Mouse (Mus musculus): ENCODE measurements around the gene Acss2.

Acss2 gene

DNA sequence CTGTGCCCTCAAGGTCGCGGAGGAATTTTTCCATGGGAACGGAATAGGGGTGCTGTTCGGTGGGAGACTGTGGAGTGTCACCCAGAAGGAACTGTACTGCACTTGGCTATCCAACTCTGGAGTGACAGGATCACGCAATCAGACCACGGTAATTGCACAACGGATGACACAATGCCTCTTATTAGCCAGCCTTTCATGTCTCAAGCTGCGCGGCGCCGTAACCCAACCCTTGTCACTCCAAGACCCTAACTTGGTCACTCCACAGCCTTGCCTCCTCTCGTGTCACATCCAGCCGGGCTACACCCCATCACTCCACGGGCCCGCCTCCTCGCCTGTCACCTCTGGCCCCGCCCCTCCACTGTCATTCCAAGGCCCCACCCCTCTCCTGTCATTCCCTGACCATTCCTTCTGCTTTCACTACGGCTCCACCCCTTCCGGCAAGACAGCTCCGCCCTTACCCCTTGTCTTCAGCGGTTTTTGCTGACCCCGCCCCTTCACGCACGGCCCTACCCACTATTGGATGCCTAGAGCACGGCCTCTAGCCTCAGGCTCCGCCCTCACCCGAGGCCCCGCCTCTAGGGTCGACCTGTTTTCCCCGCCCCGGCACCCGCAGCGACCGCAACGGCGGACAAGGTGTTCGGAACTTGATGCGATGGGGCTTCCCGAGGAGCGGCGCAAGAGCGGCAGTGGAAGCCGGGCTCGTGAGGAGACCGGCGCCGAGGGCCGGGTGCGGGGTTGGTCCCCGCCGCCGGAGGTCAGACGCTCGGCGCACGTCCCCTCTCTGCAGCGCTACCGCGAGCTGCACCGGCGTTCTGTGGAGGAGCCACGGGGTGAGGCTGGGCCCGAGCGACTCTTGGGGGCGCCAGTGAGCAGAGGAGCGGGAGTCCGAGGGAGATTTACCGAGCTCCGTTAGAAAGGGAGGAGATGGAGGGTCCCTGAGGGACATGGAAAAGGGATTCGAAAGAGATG lies at the start of gene Acss2, which contains the start of gene Ggt7:
Gene Acss2 (plus strand): TSS at position 494 of the 969 bp plus-strand sequence.
Gene Ggt7 (minus strand): TSS at position 783 of the 969 bp plus-strand sequence.
- DNase-seq (ENCODE audit: low read depth, low spot score): peak; percentile 99

- peak; percentile 74 for DNase-seq (ENCODE audit: low read depth, low spot score)
Observed at GRCm38 (mm10) chr2:155472671-155473569, 44.8 kb upstream of the Acss2 start.

DNA sequence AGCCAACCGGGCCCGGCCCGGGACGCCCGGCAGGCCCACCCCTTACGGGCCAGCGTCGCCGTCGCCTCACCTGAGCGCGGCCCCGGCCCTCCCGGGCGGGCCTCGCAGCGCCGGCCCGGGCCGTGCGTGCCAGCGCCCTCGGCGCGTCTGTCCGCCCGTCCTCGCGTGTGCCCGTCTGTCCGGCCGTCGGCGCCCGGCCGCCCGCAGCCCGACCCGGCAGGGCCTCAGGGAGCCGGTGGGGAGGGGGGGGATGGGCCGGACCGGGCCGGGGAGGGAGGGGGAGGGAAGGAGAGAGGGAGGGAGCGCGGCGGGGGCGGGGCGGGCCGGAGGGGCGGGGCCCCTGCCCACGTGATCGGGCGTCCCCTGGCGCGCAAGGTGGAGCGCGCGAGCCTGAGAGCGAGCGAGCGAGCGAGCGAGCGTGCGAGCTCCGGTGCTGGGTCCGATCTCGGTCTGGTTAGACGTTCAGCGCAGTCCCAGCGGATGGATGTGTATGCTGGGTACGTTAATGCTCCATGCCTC lies 44.1 kb upstream of the Acss2 start, which contains the start of gene Ncoa6:
Gene Ncoa6 (minus strand): TSS at position 325 of the 519 bp plus-strand sequence.
- DNase-seq (ENCODE audit: low read depth, low spot score): peak; percentile 90

- DNase-seq (ENCODE audit: low read depth, low spot score): peak; percentile 84
Observed at GRCm38 (mm10) chr2:155482021-155482420, 35.7 kb upstream of the Acss2 start.

DNA sequence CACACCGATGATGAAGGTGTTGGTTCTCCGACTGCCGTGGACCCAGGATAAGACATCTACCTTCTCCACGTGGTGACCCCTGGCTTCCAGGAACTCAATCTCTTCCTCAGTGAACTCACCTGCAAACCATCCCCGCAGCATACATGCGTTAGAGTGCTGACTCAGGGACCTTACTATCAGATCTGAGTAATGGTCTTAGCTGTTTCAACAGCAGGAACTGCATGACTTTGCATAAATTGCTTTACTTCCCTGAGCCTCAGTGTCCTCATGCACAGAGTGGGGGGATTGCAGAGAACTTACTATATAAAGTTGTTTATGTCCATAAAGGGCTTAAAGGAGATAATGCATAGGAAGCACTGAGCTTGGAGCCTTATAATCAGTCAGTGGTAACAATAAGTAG lies 26.8 kb upstream of the Acss2 start:
- no peak for DNase-seq (ENCODE audit: low read depth, low spot score)

GRCm38 (mm10) chr2:155502596-155502995 lies 15.2 kb upstream of the Acss2 start:
- peak; percentile 28 for DNase-seq (ENCODE audit: low read depth, low spot score)

DNA sequence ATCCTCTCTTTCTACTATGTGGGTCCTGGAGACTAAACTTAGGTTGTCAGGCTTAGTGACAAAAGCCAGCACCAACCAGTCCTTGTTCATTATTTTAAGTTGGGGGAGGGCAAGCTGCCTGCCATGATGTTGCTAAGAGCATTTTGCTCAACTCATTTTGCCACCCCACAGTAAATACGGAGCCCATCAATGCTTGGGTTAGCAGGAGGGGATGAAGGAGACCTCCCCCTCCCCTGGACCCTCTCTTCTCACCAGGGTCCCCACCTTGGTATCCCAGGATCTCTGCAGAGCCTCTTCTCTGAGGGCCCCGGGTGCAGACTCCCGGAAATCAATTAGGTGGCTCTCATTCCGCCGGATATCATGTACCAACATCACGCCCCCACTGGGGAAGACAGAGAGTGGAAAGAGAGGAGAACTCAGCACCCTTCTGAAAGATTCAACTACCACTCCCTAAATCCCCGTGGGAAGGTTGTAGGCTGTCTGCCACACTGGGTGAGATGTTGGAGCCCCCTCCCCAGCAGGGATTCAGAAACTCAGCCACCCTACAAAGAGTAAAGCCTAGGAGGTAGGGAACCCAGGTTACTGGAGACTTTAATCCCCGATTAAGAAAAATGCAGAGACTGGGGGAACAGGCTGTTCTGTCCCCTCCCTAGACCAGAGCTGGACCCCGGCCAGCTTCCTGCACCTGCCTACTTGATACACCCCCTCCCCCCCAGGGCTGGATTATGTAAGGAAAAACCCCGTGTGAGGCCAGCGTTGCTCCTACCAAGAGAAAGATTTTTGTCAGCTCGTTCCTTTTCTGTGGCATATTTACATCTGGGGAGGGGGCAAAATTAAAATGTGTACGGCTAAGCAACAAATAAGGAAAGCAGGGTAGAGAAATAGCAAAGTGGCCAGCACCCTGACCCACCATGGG lies 13.1 kb upstream of the Acss2 start:
- DNase-seq (ENCODE audit: low read depth, low spot score): no peak

DNA sequence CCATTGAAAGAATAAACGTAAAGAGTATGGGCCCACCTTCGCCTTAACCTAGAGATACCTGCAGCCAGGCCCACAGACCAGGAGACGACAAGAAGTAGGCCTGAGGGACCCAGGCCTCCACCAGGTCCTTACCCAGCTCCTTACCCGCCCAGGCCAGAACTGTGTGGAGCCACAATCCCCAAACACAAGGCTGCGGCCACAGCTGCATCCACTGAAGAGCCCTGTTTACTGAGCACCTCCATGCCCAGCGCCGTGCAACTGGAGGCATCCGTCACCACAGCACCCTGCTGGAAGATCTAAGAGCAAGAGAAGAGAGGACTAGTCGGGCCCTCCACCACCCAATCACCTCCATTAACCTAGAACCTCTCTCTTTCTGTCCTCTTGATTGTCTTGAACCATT lies 11.9 kb upstream of the Acss2 start:
- peak; percentile 51 for DNase-seq (ENCODE audit: low read depth, low spot score)

DNA sequence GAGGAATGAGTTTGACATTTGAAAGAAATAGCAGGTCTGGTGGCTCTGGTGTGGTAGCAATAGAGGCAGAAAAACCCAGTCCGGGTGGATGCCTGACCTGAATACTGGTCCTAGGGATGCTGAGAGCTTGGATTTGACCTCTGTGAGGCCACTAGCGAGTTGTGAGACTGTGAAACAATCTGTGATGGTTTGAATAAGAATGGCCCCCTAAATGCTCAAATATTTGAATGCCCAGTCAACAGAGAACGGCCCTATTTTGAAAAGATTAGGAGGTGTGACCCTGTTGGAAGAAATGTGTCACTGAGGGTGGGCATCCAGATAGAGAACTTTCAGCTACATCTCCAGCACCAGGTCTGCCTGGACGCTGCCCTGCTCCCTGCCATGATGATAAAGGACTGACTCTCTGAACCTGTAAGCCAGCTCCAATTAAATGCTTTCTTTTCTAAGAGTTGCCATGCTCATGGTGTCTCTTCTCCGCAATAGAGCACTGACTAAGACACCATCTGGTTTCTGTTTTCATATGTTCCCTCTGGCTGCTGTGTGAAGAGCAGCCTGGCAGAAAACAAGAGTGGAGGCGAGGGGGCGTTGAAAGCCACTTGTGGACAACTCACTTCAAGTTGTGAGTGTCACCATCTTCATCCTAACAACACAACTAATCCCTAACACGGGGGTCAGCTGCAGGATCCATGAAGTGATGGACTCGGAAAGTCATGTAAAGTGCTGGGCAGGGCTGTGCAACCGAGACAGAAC lies 9.9 kb upstream of the Acss2 start:
- peak; percentile 57 for DNase-seq (ENCODE audit: low read depth, low spot score)

DNA sequence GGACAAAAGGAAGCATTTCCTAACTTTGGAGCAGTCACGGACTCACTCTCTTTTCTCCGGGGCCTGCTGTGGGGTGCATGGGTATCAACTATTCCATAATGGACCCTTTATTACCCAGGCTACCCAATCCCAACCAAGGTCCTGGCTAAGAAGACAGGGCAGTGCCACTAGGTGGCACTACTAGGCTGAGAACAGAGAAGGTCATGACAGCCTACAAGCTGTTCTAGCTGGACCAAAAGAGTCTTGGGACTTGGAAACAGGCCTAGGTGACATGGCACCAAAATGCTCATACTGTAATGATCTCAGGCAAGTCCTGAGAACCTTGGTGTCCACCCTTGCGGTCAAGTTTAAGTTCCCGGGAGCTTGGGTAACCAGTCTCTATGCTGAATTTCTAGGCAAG lies 5.3 kb upstream of the Acss2 start:
- peak; percentile 79 for DNase-seq (ENCODE audit: low read depth, low spot score)

- no peak for DNase-seq (ENCODE audit: low read depth, low spot score)
Observed at GRCm38 (mm10) chr2:155513543-155513942, 4.2 kb upstream of the Acss2 start.

- peak; percentile 64 for DNase-seq (ENCODE audit: low read depth, low spot score)
Observed at GRCm38 (mm10) chr2:155514666-155515065, 3.1 kb upstream of the Acss2 start.

GRCm38 (mm10) chr2:155515941-155516340 lies 1.8 kb upstream of the Acss2 start:
- DNase-seq (ENCODE audit: low read depth, low spot score): peak; percentile 58

DNA sequence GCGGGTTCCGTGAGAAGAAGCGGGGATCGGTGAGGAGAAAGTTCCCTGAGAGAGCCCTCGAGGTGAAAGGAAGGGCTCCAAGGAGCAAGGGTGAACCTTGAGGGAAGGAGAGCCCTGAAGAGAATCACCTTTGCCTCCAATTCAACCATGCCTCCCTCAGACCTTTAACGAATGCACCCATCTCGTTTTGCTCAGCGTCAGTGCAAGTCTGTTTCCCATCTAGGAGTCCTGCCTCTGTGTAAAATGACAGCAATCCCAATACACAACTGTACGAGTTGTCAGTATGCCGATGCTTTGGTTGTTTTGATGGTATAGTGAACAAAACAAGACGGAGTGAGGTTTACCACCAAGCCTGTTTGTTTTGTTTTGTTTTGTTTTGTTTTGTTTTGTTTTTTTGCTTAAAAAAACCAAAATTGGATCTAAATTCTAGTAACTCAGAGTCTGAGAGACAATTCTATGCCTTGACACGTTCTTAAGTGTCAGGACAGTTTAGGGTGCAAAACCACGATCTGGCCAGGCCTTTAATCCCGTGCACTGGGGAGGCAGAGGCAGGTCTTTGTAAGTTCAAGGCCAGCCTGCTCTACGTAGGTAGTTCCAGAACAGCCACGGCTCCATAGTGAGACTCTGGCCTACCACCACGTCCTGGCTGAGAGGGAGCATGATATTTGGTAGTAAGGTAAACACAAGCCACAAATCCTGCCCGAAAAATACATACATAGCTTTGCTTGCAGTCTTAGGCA lies 953 bp downstream of the Acss2 start:
- DNase-seq (ENCODE audit: low read depth, low spot score): peak; percentile 17

GRCm38 (mm10) chr2:155523706-155524105 lies 6.0 kb downstream of the Acss2 start:
- no peak for DNase-seq (ENCODE audit: low read depth, low spot score)

- no peak for DNase-seq (ENCODE audit: low read depth, low spot score)
Observed at GRCm38 (mm10) chr2:155524378-155524777, 6.6 kb downstream of the Acss2 start.

GRCm38 (mm10) chr2:155527367-155527766 lies 9.6 kb downstream of the Acss2 start:
- no peak for DNase-seq (ENCODE audit: low read depth, low spot score)

DNA sequence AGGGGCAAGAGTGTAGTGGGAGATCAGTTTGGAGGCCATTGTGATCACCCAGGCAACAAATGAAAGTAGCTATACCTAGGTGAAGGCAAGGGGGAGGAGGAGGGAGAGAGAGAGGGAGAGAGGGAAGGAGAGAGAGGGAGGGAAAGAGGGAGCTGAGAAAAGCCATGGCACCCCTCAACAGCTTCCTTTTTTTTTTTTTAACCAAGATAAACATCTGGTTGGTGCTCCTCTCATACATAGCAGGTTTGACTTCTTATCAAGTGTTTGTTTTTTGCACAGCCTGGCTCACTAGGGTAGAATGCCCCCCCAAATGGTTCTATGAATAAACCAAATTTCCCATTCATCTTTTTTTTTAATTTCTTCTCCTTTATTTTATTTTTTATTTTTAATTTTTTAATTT lies 18.5 kb downstream of the Acss2 start:
- DNase-seq (ENCODE audit: low read depth, low spot score): no peak

DNA sequence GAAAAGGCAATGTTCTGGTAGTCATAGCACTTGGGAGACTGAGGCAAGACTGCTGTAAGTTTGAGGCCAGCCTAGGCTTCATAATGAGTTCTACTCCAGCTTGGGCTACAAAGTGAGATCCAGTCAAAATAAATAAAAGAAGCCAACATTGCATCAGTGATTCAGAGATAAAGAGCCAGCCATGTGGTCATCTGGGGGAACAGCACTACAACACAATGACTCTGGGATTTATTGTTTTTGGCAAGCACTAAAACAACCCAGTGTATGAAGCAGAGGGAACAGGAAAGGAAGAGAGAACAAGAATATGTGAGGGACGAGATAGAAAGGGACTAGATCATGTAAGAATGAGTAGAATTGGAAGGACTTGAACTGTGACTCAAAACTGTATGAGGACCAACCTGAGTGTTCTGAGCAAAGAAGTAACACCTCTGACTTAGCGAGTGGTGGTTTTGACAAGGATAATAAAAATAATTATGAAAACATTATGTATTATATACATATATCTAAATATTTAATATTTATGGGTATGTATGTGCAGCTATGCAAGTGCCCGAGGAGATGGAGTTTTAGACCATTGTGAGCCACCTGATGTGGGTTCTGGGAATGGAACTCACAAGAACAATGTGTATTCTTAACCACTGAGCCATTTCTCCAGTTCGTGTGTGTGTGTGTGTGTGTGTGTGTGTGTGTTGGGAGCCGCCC lies 20.2 kb downstream of the Acss2 start:
- no peak for DNase-seq (ENCODE audit: low read depth, low spot score)

Data from ZHBTc4 (cell line).